Mouse (Mus musculus) lung, embryonic 16.5 days (tissue): ENCODE data around the gene Aptx. TPM values are rescaled to one million over a fixed set of nuclear protein-coding genes. Genes with fewer than 3 reads are reported as not detected.

Experiments used
- ATAC-seq: fragments of 200-750 bp; cut with Nextera tagmentation; 2 replicates; pipeline ENCODE4 v1.8.0; 2017; ENCODE audit warnings: low read depth, mild to moderate bottlenecking, moderate library complexity
- H3K27ac ChIP-seq: fragments of 300-500 bp; sonication (generic); 2 replicates; pipeline ENCODE4 v1.5.1; 2014; ENCODE audit warnings: mild to moderate bottlenecking, control low read depth, low read length
- H3K27me3 ChIP-seq: fragments of 300-500 bp; sonication (generic); 2 replicates; pipeline ENCODE4 v1.6.1; 2014; ENCODE audit warnings: low read depth, low read length, mixed read lengths; ENCODE audit not compliant: control insufficient read depth, insufficient read depth
- H3K36me3 ChIP-seq: fragments of 300-500 bp; sonication (generic); 2 replicates; pipeline ENCODE4 v1.6.1; 2014; ENCODE audit warnings: low read length; ENCODE audit not compliant: control insufficient read depth, insufficient read depth
- H3K4me1 ChIP-seq: fragments of 300-500 bp; sonication (generic); replicated peaks from 2 replicates; pipeline ENCODE4 v1.6.1; 2014; ENCODE audit warnings: low read length, mixed read lengths; ENCODE audit not compliant: control insufficient read depth, insufficient read depth
- H3K4me2 ChIP-seq: fragments of 300-500 bp; sonication (generic); 2 replicates; pipeline ENCODE4 v1.6.1; 2014; ENCODE audit warnings: low read depth, low read length, control low read depth
- H3K4me3 ChIP-seq: fragments of 300-500 bp; sonication (generic); 2 replicates; pipeline ENCODE4 v1.5.1; 2014; ENCODE audit warnings: mild to moderate bottlenecking, low read length, control low read depth
- H3K9ac ChIP-seq: fragments of 300-500 bp; sonication (generic); 2 replicates; pipeline ENCODE4 v1.6.1; 2014; ENCODE audit warnings: low read length, control low read depth
- H3K9me3 ChIP-seq: fragments of 300-500 bp; sonication (generic); 2 replicates; pipeline ENCODE4 v1.6.1; 2016; ENCODE audit warnings: low read length; ENCODE audit not compliant: control insufficient read depth
- WGBS: fragments of 180-500 bp; shearing (Covaris S2); extraction: QIAGEN DNeasy Blood & Tissue Kit; methylation state at CpG from one replicate; pipeline ENCODE4 v1.1.7; 2014; 5-methylcytosine and 5-hydroxymethylcytosine counted together
- polyA plus RNA-seq: library from polyadenylated mRNA; unstranded; fragments of >200 nt; fragmentation: Nextera tagmentation; extraction: Ambion mirVana; gene quantifications from 2 replicates; pipeline ENCODE4 v1.2.1, GENCODE M21; 2015

Gene Aptx
- polyA plus RNA-seq, 1 experiment from 2014 or later = 27.9 TPM

- WGBS = 46% methylated on average over 5 of the region's 5 CpGs
- Histone ChIP-seq H3K27ac (no peak overlapping the region), H3K27me3 (no peaks in the 10 kb centered on the region; the same call in 1 of the 2 replicates), H3K36me3 (no peaks in the 10 kb centered on the region), H3K4me2 (no peak overlapping the region), H3K9me3 (no peaks in the 10 kb centered on the region), H3K4me3 (no peak overlapping the region), H3K9ac (no peak overlapping the region), H3K4me1 (no peaks in the 10 kb centered on the region)
- ATAC-seq = peak; percentile 36; the same call in 1 of the 2 replicates
These were observed 22.6 kb downstream of the Aptx start for GRCm38 (mm10) chr4:40680250-40680860.

GRCm38 (mm10) chr4:40677132-40677531 lies 25.9 kb downstream of the Aptx start:
- 0 out of 2 replicates have a peak, but pooled peaks have one; percentile 26 for ATAC-seq
- Histone ChIP-seq H3K9me3 (no peaks in the 10 kb centered on the region), H3K4me2 (no peak overlapping the region), H3K4me1 (no peaks in the 10 kb centered on the region), H3K4me3 (no peak overlapping the region), H3K27ac (no peak overlapping the region), H3K9ac (no peak overlapping the region), H3K36me3 (no peaks in the 10 kb centered on the region), H3K27me3 (no peaks in the 10 kb centered on the region; the same call in 1 of the 2 replicates)
- WGBS = 31% methylated on average over 5 of the region's 5 CpGs

- H3K27me3 ChIP-seq = no peaks in the 10 kb centered on the region; the same call in 1 of the 2 replicates
- ATAC-seq = no peak
These were observed 26.7 kb downstream of the Aptx start for GRCm38 (mm10) chr4:40676338-40676737.

GRCm38 (mm10) chr4:40673526-40673925 lies 29.5 kb downstream of the Aptx start:
- Histone ChIP-seq H3K9ac (no peak overlapping the region), H3K27ac (no peak overlapping the region), H3K9me3 (no peaks in the 10 kb centered on the region), H3K4me2 (no peak overlapping the region), H3K36me3 (no peaks in the 10 kb centered on the region), H3K27me3 (no peaks in the 10 kb centered on the region; the same call in 1 of the 2 replicates), H3K4me3 (no peak overlapping the region), H3K4me1 (no peaks in the 10 kb centered on the region)
- 96% methylated on average over 5 of the region's 5 CpGs for WGBS
- ATAC-seq = no peak

More at GRCm38 (mm10) chr4:40676338-40676737, 26.7 kb downstream of the Aptx start:
- no peaks in the 10 kb centered on the region for H3K9me3 ChIP-seq
- no peak overlapping the region for H3K27ac ChIP-seq
- no peak overlapping the region for H3K9ac ChIP-seq
- H3K4me1 ChIP-seq = no peaks in the 10 kb centered on the region
- no peak overlapping the region for H3K4me2 ChIP-seq
- H3K36me3 ChIP-seq = no peaks in the 10 kb centered on the region
- no peak overlapping the region for H3K4me3 ChIP-seq
- 18% methylated on average over 14 of the region's 14 CpGs for WGBS

GRCm38 (mm10) chr4:40666237-40667012 lies 36.6 kb downstream of the Aptx start:
- Histone ChIP-seq H3K4me3 (no peak overlapping the region), H3K4me1 (no peaks in the 10 kb centered on the region), H3K27me3 (no peaks in the 10 kb centered on the region), H3K27ac (no peak overlapping the region), H3K4me2 (no peak overlapping the region), H3K9ac (no peak overlapping the region), H3K9me3 (peaks cover 2% of the 10 kb centered on the region; the same call in 1 of the 2 replicates), H3K36me3 (no peaks in the 10 kb centered on the region)
- peak; percentile 84 for ATAC-seq
- WGBS = 62% methylated on average over 9 of the region's 9 CpGs

- no peak for ATAC-seq
- Histone ChIP-seq H3K4me1 (no peaks in the 10 kb centered on the region), H3K9me3 (no peaks in the 10 kb centered on the region), H3K27ac (no peak overlapping the region), H3K27me3 (no peaks in the 10 kb centered on the region), H3K36me3 (no peaks in the 10 kb centered on the region), H3K9ac (no peak overlapping the region), H3K4me3 (no peak overlapping the region), H3K4me2 (no peak overlapping the region)
- WGBS = 89% methylated on average over 2 of the region's 2 CpGs
These were observed 51.9 kb downstream of the Aptx start for GRCm38 (mm10) chr4:40651055-40651454.

GRCm38 (mm10) chr4:40649111-40649510 lies 53.9 kb downstream of the Aptx start:
- no peaks in the 10 kb centered on the region for H3K9me3 ChIP-seq
- no peak overlapping the region for H3K4me2 ChIP-seq
- no peaks in the 10 kb centered on the region for H3K4me1 ChIP-seq
- no peak overlapping the region for H3K27ac ChIP-seq
- no peaks in the 10 kb centered on the region for H3K36me3 ChIP-seq
- no peak overlapping the region for H3K9ac ChIP-seq
- H3K4me3 ChIP-seq = no peak overlapping the region
- H3K27me3 ChIP-seq = no peaks in the 10 kb centered on the region
- WGBS = 69% methylated on average over 5 of the region's 5 CpGs
- ATAC-seq = no peak

- Histone ChIP-seq H3K27me3 (no peaks in the 10 kb centered on the region), H3K4me3 (no peak overlapping the region), H3K9ac (no peak overlapping the region), H3K27ac (no peak overlapping the region), H3K4me2 (no peak overlapping the region), H3K4me1 (no peaks in the 10 kb centered on the region), H3K36me3 (no peaks in the 10 kb centered on the region), H3K9me3 (no peaks in the 10 kb centered on the region)
- WGBS = 30% methylated on average over 5 of the region's 5 CpGs
- peak; percentile 51; the same call in 1 of the 2 replicates for ATAC-seq
These were observed 59.4 kb downstream of the Aptx start for GRCm38 (mm10) chr4:40643567-40643966.

GRCm38 (mm10) chr4:40640991-40641390 lies 62.0 kb downstream of the Aptx start:
- Histone ChIP-seq H3K27me3 (no peaks in the 10 kb centered on the region), H3K36me3 (no peaks in the 10 kb centered on the region), H3K9me3 (no peaks in the 10 kb centered on the region), H3K4me3 (no peak overlapping the region), H3K9ac (no peak overlapping the region), H3K27ac (no peak overlapping the region), H3K4me1 (no peaks in the 10 kb centered on the region), H3K4me2 (no peak overlapping the region)
- WGBS = 77% methylated on average over 4 of the region's 4 CpGs
- ATAC-seq = no peak
